Mouse (Mus musculus) kidney, adult 2 months (tissue): ENCODE results near the gene Elfn2. TPM values are rescaled to one million over a fixed set of nuclear protein-coding genes. Genes with fewer than 3 reads are reported as not detected.
A peak's percentile ranks its signal among the peaks of the same experiment; 100 is the strongest.

ENCODE experiments used
- DNase-seq: peaks from one replicate; pipeline ENCODE4 v3.0.0; 2021
- H3K27ac ChIP-seq: fragments of 200-500 bp; 2 replicates; pipeline ENCODE4 v1.5.1; 2012; ENCODE audit warnings: low read depth, low read length, control low read depth, inconsistent platforms; ENCODE audit not compliant: insufficient read depth
- H3K27me3 ChIP-seq: fragments of 200-500 bp; replicated peaks from 2 replicates; pipeline ENCODE4 v1.6.1; 2012; ENCODE audit warnings: mild to moderate bottlenecking, moderate library complexity, low read length, inconsistent platforms; ENCODE audit not compliant: control insufficient read depth, insufficient read depth
- H3K36me3 ChIP-seq: fragments of 200-500 bp; 2 replicates; pipeline ENCODE4 v1.6.1; 2012; ENCODE audit warnings: mild to moderate bottlenecking, moderate library complexity, low read length, inconsistent platforms; ENCODE audit not compliant: control insufficient read depth, insufficient read depth
- H3K4me1 ChIP-seq: fragments of 200-500 bp; 2 replicates; pipeline ENCODE4 v1.6.1; 2011; ENCODE audit warnings: low read length; ENCODE audit not compliant: control insufficient read depth, insufficient read depth
- H3K4me3 ChIP-seq: fragments of 200-500 bp; 2 replicates; pipeline ENCODE4 v1.5.1; 2011; ENCODE audit warnings: mild to moderate bottlenecking, low read depth, low read length, control low read depth; ENCODE audit not compliant: insufficient read depth
- CTCF ChIP-seq: fragments of 200-500 bp; conservative IDR thresholded peaks from 2 replicates; pipeline ENCODE4 v1.5.1; 2011; ENCODE audit warnings: low read depth, mild to moderate bottlenecking, control low read depth, low read length, moderate library complexity, mixed read lengths; ENCODE audit not compliant: insufficient read depth, insufficient read length
- POLR2A ChIP-seq: fragments of 200-500 bp; IDR thresholded peaks from one replicate; pipeline ENCODE4 v1.6.1; 2011; ENCODE audit warnings: low read depth, low read length, control low read depth
- WGBS: fragments of 180-500 bp; shearing (Covaris S2); methylation state at CpG from one replicate; pipeline ENCODE4 v1.1.7; 2018; 5-methylcytosine and 5-hydroxymethylcytosine counted together
- polyA plus RNA-seq: library from polyadenylated mRNA; depleted of rRNA; stranded (reverse); fragments of >200 nt; gene quantifications from 2 replicates; pipeline ENCODE4 v1.2.3, GENCODE M21; 2012

The Elfn2 gene
- polyA plus RNA-seq, 1 experiment: 0.03 TPM

- no peak for TF ChIP-seq CTCF
- TF ChIP-seq POLR2A: no peak
- no peak overlapping the region for H3K27ac ChIP-seq
- no peak for DNase-seq
- no peak overlapping the region for H3K4me3 ChIP-seq
- no peaks in the 10 kb centered on the region for H3K27me3 ChIP-seq
- 77% methylated on average over 7 of the region's 7 CpGs for WGBS
- no peaks in the 10 kb centered on the region for H3K4me1 ChIP-seq
- no peaks in the 10 kb centered on the region for H3K36me3 ChIP-seq
Observed at GRCm38 (mm10) chr15:78686910-78687309, 31.7 kb downstream of the Elfn2 start.

DNA sequence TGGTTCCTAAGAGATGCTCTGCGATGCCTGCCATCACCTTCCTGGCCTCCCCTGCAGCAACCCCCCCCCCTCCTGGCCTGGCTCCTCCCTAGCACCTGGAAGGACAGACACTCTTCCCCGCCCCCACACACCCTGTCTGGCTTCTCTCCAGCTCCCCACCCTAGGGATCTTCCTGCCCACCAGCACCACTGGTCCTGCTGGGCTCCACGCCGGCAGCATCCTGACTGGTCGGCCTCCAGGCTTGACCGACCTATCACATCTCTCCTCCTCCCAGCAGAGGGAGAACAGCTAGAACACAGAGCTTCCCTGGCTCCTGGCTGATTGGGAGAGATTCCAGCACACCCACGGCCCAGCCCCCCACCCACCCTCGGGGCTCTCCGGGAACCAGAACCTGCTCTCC, 34.5 kb downstream of the Elfn2 start:
- WGBS: 12% methylated on average over 9 of the region's 9 CpGs

DNA sequence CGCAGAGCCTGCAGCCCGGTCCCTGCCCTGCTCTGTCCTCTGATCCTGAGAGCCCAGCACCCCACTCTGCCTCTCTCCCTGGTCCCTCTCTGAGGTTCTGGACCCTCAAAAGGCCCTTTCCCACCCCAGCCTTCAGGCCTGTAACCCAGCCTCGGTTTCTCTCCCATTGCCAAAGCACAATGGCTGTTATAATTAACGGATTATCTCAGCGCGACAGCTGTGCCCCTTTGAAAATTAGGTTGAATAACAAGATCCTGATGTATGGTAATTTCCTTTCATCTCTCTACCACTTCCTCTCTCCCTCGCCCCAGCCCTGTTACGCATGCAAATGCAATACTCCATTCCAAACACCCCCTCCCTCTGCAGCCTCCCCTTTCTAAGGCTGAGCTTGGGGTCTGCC, 35.1 kb downstream of the Elfn2 start:
- no peak for DNase-seq
- 53% methylated on average over 8 of the region's 8 CpGs for WGBS
- Histone ChIP-seq H3K4me3 (no peak overlapping the region), H3K4me1 (no peaks in the 10 kb centered on the region), H3K27me3 (no peaks in the 10 kb centered on the region), H3K36me3 (no peaks in the 10 kb centered on the region), H3K27ac (no peak overlapping the region)
- TF ChIP-seq CTCF (no peak), POLR2A (no peak)

More for the DNA sequence above, 34.5 kb downstream of the Elfn2 start:
- no peaks in the 10 kb centered on the region for H3K27me3 ChIP-seq
- H3K36me3 ChIP-seq: no peaks in the 10 kb centered on the region
- no peak overlapping the region for H3K4me3 ChIP-seq
- no peak overlapping the region for H3K27ac ChIP-seq
- no peak for DNase-seq
- TF ChIP-seq POLR2A: no peak
- TF ChIP-seq CTCF: no peak
- H3K4me1 ChIP-seq: no peaks in the 10 kb centered on the region

DNA sequence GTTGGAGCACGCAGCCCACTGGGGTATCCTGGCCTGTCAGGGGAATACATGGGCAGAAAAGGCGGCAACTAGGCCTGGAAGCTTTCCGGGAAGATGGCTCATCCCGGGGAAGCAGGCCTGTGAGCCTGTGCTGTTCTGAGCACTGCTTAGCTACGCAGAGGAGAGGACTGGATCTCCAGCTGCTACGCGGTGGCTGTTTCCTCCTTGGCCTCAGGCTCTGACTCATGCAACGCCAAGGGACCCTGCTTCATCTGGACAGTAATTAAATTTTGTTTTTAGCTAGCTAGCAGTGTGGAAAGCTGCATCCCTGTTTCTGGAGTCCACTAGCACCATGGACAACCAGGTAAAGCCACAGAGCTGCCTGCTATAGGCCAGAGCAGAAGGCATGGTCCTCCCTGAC, 36.8 kb downstream of the Elfn2 start:
- no peaks in the 10 kb centered on the region for H3K4me1 ChIP-seq
- 77% methylated on average over 8 of the region's 8 CpGs for WGBS
- no peaks in the 10 kb centered on the region for H3K36me3 ChIP-seq
- no peak overlapping the region for H3K4me3 ChIP-seq
- no peak overlapping the region for H3K27ac ChIP-seq
- H3K27me3 ChIP-seq: no peaks in the 10 kb centered on the region
- TF ChIP-seq POLR2A (no peak), CTCF (no peak)
- DNase-seq: no peak

DNA sequence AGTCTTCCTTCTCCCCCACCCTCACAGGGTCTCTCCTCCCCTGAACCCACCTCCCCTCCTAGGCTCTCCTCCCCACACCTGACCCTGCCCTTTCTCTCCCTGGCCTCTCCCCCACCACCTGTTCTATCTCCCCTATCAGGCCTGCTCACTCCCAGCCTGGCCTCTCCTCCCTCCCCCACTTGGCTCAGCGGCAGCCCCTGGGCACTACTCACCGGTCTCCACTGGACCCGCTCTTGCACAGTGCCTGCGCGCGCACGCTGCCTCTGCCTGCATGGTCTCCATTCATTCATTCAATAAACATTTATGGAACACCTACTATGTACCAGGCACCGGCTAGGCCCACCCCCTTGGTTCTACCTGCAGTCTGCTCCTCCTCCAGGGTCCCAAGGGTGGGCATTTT, 37.3 kb downstream of the Elfn2 start:
- TF ChIP-seq CTCF (no peak), POLR2A (no peak)
- no peaks in the 10 kb centered on the region for H3K4me1 ChIP-seq
- H3K36me3 ChIP-seq: no peaks in the 10 kb centered on the region
- 78% methylated on average over 8 of the region's 8 CpGs for WGBS
- no peaks in the 10 kb centered on the region for H3K27me3 ChIP-seq
- H3K4me3 ChIP-seq: no peak overlapping the region
- DNase-seq: no peak
- no peak overlapping the region for H3K27ac ChIP-seq

DNA sequence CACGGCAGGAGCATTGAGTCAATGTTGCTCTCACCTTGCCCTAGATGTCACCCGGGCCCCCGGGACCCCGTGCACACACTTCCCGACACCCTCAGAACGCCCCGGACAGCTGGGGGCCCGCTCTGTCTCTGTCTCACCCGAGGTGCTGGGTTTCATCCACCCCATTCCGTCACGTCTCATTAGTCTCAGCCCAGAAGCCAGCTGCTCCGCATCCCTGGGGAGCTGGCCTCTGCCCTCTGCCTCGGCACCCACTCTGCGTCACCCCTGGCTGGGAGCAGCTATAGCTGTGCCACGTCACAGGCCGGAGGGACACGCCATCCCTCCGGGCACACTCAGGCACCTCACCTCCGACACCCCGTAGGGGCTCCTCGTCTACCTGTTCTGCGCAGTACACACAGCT, 38.3 kb downstream of the Elfn2 start:
- TF ChIP-seq CTCF: no peak
- TF ChIP-seq POLR2A: no peak
- H3K36me3 ChIP-seq: no peaks in the 10 kb centered on the region
- H3K4me1 ChIP-seq: no peaks in the 10 kb centered on the region
- H3K27me3 ChIP-seq: no peaks in the 10 kb centered on the region
- H3K4me3 ChIP-seq: no peak overlapping the region
- WGBS: 44% methylated on average over 22 of the region's 22 CpGs
- no peak for DNase-seq
- no peak overlapping the region for H3K27ac ChIP-seq

DNA sequence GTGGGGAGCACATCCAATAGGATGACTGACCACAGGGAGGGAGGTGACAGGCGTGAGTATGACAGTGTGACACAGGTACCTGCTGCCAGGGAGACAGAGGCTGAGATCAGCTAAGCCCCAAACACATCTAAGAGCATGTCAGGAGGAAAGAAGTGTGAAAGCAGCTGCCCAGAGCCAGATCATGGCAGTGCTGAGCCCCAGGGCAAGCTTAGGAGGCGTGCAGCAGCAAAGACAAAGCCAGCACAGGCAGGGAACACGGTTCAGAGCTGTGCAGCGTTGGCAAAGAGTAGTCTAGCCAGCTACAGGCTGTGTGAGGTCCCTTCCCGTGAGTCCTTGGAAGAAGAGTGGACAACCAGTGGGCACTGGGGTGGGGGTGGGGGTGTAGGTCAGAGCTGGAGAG, 40.9 kb downstream of the Elfn2 start:
- no peak overlapping the region for H3K27ac ChIP-seq
- H3K4me1 ChIP-seq: no peaks in the 10 kb centered on the region
- TF ChIP-seq POLR2A (no peak), CTCF (no peak)
- H3K27me3 ChIP-seq: no peaks in the 10 kb centered on the region
- no peak for DNase-seq
- 62% methylated on average over 5 of the region's 5 CpGs for WGBS
- no peak overlapping the region for H3K4me3 ChIP-seq
- H3K36me3 ChIP-seq: no peaks in the 10 kb centered on the region

- H3K36me3 ChIP-seq: no peaks in the 10 kb centered on the region
- H3K27ac ChIP-seq: no peak overlapping the region
- no peaks in the 10 kb centered on the region for H3K4me1 ChIP-seq
- 78% methylated on average over 9 of the region's 9 CpGs for WGBS
- no peak for TF ChIP-seq CTCF
- TF ChIP-seq POLR2A: no peak
- H3K27me3 ChIP-seq: no peaks in the 10 kb centered on the region
- no peak overlapping the region for H3K4me3 ChIP-seq
- peak; percentile 3 for DNase-seq
Observed at GRCm38 (mm10) chr15:78677015-78677414, 41.6 kb downstream of the Elfn2 start.
